13 mouse cellular contexts compared by ENCODE assay signal in the genomic region with DNA sequence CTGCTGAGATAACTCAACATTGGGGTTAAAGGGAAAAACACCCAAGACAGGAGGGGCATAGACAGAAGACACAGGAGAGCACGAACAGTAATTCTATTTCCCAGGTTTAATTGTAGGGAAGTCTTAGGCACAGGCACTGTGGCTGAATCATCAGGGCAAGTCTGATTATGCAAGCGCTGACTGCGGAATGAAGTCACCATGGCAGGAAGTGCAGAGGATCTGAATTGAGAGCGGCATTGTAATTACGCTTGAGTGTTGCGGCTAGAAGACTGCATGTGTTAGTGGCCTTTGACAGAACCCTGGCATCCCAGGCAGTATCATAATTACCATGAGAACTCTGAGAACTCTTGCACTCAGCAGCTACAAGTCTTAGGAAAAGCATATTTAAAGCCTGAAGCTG.
A peak's percentile ranks its signal among the peaks of the same experiment; 100 is the strongest.
DNase-seq lines count a peak whose midpoint lies in the region; ATAC-seq and TF ChIP-seq lines count a peak whose summit lies in the region.
"Had no signal": no experiment of that assay in that cellular context is flagged by ENCODE, and none has a peak within 500 bp of the region (broad histone marks: within the 10 kb centered on the region; RNA-seq: fewer than 3 reads in every experiment).

No protein-coding gene starts in this region.

- ATAC-seq in hindbrain, embryonic 16.5 days = 0 out of 2 replicates have a peak, but pooled peaks have one; percentile 24
- ATAC-seq in hindbrain, embryonic 13.5 days (ENCODE audit: low FRiP score) = no peak
- ATAC-seq in liver, postnatal 0 days = no peak

- TF ChIP-seq EP300 in liver, postnatal 0 days (IDR thresholded peaks at IDR 0.05; ENCODE audit: low read depth) = no peak

- peak; percentile 40 for DNase-seq in adrenal gland, adult 2 months
- DNase-seq in adrenal gland, adult 18-20 months (ENCODE audit: low spot score in 2 of 2) = no peak
- DNase-seq in adrenal gland, postnatal 14 days = peak; percentile 12
- peak; percentile 2 for DNase-seq in lung, postnatal 14 days
- no peak for DNase-seq in liver, postnatal 0 days
- DNase-seq in yolk sac, embryonic 10.5 days (ENCODE audit: low spot score) = no peak
- DNase-seq: heart, adult 2 months; kidney, adult 2 months; liver had no signal

- no peak overlapping the region for H3K4me2 ChIP-seq in hindbrain, embryonic 16.5 days (ENCODE audit: low read length)
- no peak overlapping the region for H3K4me2 ChIP-seq in hindbrain, embryonic 13.5 days
- H3K4me2 ChIP-seq in liver, postnatal 0 days (ENCODE audit: low read depth, low read length) = no peak overlapping the region

- no peak overlapping the region for H3K4me3 ChIP-seq in hindbrain, embryonic 16.5 days (ENCODE audit: low read length)
- H3K4me3 ChIP-seq in hindbrain, embryonic 13.5 days = no peak overlapping the region
- no peak overlapping the region for H3K4me3 ChIP-seq in liver, postnatal 0 days (ENCODE audit: low read depth, low read length)
- H3K4me3 ChIP-seq: heart, adult 2 months had no signal

- no peaks in the 10 kb centered on the region for H3K27me3 ChIP-seq in hindbrain, embryonic 16.5 days (replicated peaks; ENCODE audit: control insufficient read depth, insufficient read depth, low read length)
- no peaks in the 10 kb centered on the region for H3K27me3 ChIP-seq in hindbrain, embryonic 13.5 days
- no peaks in the 10 kb centered on the region for H3K27me3 ChIP-seq in liver, postnatal 0 days (ENCODE audit: insufficient read depth, low read length)

- no peak overlapping the region for H3K9ac ChIP-seq in hindbrain, embryonic 16.5 days (ENCODE audit: low read depth, low read length)
- no peak overlapping the region for H3K9ac ChIP-seq in hindbrain, embryonic 13.5 days
- no peak overlapping the region for H3K9ac ChIP-seq in liver, postnatal 0 days (replicated peaks)

- H3K9me3 ChIP-seq in hindbrain, embryonic 16.5 days (ENCODE audit: control insufficient read depth, low read length) = no peaks in the 10 kb centered on the region
- no peaks in the 10 kb centered on the region for H3K9me3 ChIP-seq in hindbrain, embryonic 13.5 days
- H3K9me3 ChIP-seq in liver, postnatal 0 days (ENCODE audit: low read length) = no peaks in the 10 kb centered on the region

- no peak for TF ChIP-seq CTCF in liver, postnatal 0 days (IDR thresholded peaks at IDR 0.05; ENCODE audit: low read depth)

- no peak overlapping the region for H3K27ac ChIP-seq in hindbrain, embryonic 16.5 days (ENCODE audit: low read depth, low read length)
- H3K27ac ChIP-seq in hindbrain, embryonic 13.5 days = no peak overlapping the region
- H3K27ac ChIP-seq in liver, postnatal 0 days (ENCODE audit: low read depth) = no peak overlapping the region
- H3K27ac ChIP-seq: heart, adult 2 months; stomach, postnatal 0 days had no signal

- WGBS in hindbrain, embryonic 16.5 days = 67% methylated on average over 6 of the region's 6 CpGs
- 73% methylated on average over 6 of the region's 6 CpGs for WGBS in hindbrain, embryonic 13.5 days
- 73% methylated on average over 6 of the region's 6 CpGs for WGBS in liver, postnatal 0 days (ENCODE audit: insufficient replicate concordance)

- no peaks in the 10 kb centered on the region for H3K36me3 ChIP-seq in hindbrain, embryonic 16.5 days (ENCODE audit: control insufficient read depth, insufficient read depth, low read length)
- no peaks in the 10 kb centered on the region for H3K36me3 ChIP-seq in hindbrain, embryonic 13.5 days
- no peaks in the 10 kb centered on the region for H3K36me3 ChIP-seq in liver, postnatal 0 days (replicated peaks; ENCODE audit: insufficient read depth, low read length)
- H3K36me3 ChIP-seq: G1E had no signal

- no peaks in the 10 kb centered on the region for H3K4me1 ChIP-seq in hindbrain, embryonic 16.5 days (ENCODE audit: control insufficient read depth, insufficient read depth, low read depth, low read length)
- no peaks in the 10 kb centered on the region for H3K4me1 ChIP-seq in hindbrain, embryonic 13.5 days (replicated peaks)
- H3K4me1 ChIP-seq in liver, postnatal 0 days (ENCODE audit: insufficient read depth) = no peaks in the 10 kb centered on the region

Comparison
In these comparisons a context has a peak if more than half of its experiments do, and no peak if none do; other contexts are left out.
1. DNase-seq: peak in adrenal gland, adult 2 months (single experiment), adrenal gland, postnatal 14 days (single experiment) and lung, postnatal 14 days (single experiment); none in adrenal gland, adult 18-20 months (0 of 2), liver, postnatal 0 days (single experiment) and yolk sac, embryonic 10.5 days (single experiment).